Mouse (Mus musculus): ENCODE measurements around the gene Gtf2a1.

DNA sequence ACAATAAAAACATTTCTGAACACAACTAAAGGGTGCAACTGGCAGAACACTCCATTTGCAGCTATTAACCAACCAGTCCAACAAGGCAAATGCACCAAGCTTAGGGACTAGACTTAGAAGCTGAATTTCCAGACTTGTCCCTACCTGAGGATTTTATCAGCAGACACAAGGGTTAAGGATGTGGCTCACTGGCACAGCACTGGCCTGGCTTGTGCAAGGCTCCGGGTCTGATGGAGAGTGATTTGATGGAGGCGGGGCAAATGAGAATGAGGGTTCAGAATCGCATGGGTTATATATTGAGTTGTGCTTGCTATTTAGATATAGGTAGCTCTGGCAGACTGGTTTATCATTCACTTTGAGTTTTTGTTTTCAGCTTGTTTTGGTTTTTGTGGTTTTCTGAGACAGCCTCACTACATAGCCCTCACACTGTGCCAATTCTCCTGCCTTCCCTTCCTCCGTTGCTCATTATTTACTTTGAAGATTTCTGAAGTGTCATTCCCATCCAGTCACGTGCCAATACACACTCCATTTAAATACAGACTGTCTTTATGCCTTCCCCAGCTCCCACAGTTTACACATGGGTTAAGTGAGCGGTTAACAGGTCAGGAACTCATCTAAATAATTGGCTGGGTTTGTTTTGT, 7.8 kb downstream of the Gtf2a1 start:
- TF ChIP-seq CTCF (IDR thresholded peaks at IDR 0.05; ENCODE audit: control insufficient read depth, insufficient read depth, insufficient replicate concordance, low read depth, low read length) (no peak), POLR2A (IDR thresholded peaks at IDR 0.05; ENCODE audit: control insufficient read depth, low read depth, low read length) (no peak)

Measured in testis, adult 2 months (tissue).